Mouse (Mus musculus) neutrophil, adult 5-6 weeks (primary cell): ENCODE data around the gene Sprr2a1. TPM values are rescaled to one million over a fixed set of nuclear protein-coding genes. Genes with fewer than 3 reads are reported as not detected.
"Not testable (repeated sequence)": the region's sequence is repeated elsewhere in the genome, so short reads cannot be mapped to it uniquely, and the experiment has no call there.

ENCODE experiments used
- ATAC-seq: fragments of 151-379, 151-347 bp; 2 replicates; pipeline ENCODE4 v1.8.0; 2017; ENCODE audit warnings: mild to moderate bottlenecking, moderate TSS enrichment; ENCODE audit not compliant: insufficient number of reproducible peaks, poor library complexity, low FRiP score, severe bottlenecking; ENCODE audit errors: extremely low read depth
- total RNA-seq: library from RNA; stranded (forward); fragments of 200-1000 nt; gene quantifications from 2 replicates; pipeline ENCODE4 v1.2.3, GENCODE M21; 2017

The Sprr2a1 gene
- total RNA-seq, 1 experiment from 2014 or later, result not detected

- ATAC-seq, result not testable (repeated sequence)
These were observed 47.9 kb downstream of the Sprr2a1 start for GRCm38 (mm10) chr3:92263462-92263861.

Other genes with a start within 250 kb of the Sprr2a1 start
- gene Pglyrp3, start 201.2 kb upstream of the Sprr2a1 start, total RNA-seq, result not detected in 2 replicates
- gene Lor, start 132.7 kb upstream of the Sprr2a1 start, total RNA-seq, result not detected in 2 replicates
- gene Prr9, start 91.9 kb upstream of the Sprr2a1 start, total RNA-seq, result not detected in 2 replicates
- not detected in 2 replicates for gene Lelp1, start 73.1 kb upstream of the Sprr2a1 start, total RNA-seq
- gene Sprr2a2, start 121 bp downstream of the Sprr2a1 start, total RNA-seq, result 0.12 TPM in 1 of 2 replicates, not detected in the other
- not detected in 2 replicates for gene Sprr2a3, start 69.6 kb downstream of the Sprr2a1 start, total RNA-seq
- not detected in 2 replicates for gene Sprr2b, start 100.8 kb downstream of the Sprr2a1 start, total RNA-seq
- gene Sprr2d, start 123.3 kb downstream of the Sprr2a1 start, total RNA-seq, result not detected in 2 replicates
- not detected in 2 replicates for gene Sprr2e, start 136.3 kb downstream of the Sprr2a1 start, total RNA-seq
- gene Sprr2f, start 149.4 kb downstream of the Sprr2a1 start, total RNA-seq, result not detected in 2 replicates
- not detected in 2 replicates for gene Sprr2h, start 169.9 kb downstream of the Sprr2a1 start, total RNA-seq
- not detected in 2 replicates for gene Sprr2i, start 192.2 kb downstream of the Sprr2a1 start, total RNA-seq
- gene Sprr2j-ps, start 202.3 kb downstream of the Sprr2a1 start, total RNA-seq, result not detected in 2 replicates
- gene Gm9774, start 213.6 kb downstream of the Sprr2a1 start, total RNA-seq, result 2.1 and 3.1 TPM in 2 replicates
- not detected in 2 replicates for gene Sprr2k, start 216.8 kb downstream of the Sprr2a1 start, total RNA-seq
- not detected in 2 replicates for gene Sprr1b, start 223.0 kb downstream of the Sprr2a1 start, total RNA-seq
- gene Sprr3, start 242.9 kb downstream of the Sprr2a1 start, total RNA-seq, result not detected in 2 replicates